Mouse (Mus musculus): Measurements from ENCODE around the gene Mpped1. TPM values are rescaled to one million over a fixed set of nuclear protein-coding genes. Genes with fewer than 3 reads are reported as not detected.

Mpped1 gene
- polyA plus RNA-seq, 1 experiment from 2014 or later: 0.22 TPM

DNA sequence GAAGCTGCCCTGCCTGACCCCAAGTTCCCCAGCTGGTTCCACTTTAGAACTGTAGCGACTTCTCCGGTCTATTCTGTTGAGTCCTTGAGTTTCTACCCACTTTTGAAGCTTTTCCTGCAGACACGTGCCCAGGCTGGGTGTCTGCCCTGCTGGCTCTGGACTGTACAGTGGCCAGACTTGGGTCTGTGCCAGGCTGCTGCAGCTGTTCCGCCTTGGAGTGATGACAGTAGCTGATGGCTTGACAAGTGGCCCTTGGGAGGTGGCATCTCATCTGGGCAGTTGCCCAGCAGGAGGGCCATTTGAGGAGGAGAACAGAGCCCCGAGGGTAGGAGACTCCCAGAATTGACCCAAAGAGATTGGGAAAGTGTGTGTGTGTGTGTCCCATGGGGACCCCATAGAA is 6.8 kb upstream of the Mpped1 start:
- no peak overlapping the region for H3K4me2 ChIP-seq (ENCODE audit: low read length)
- no peak for DNase-seq (ENCODE audit: low spot score)
- H3K4me1 ChIP-seq (replicated peaks; ENCODE audit: insufficient read depth, low read length): no peaks in the 10 kb centered on the region
- no peak overlapping the region for H3K4me3 ChIP-seq (replicated peaks; ENCODE audit: low read depth, low read length)
- no peaks in the 10 kb centered on the region for H3K36me3 ChIP-seq (ENCODE audit: insufficient read depth, low read length)
- H3K27me3 ChIP-seq (ENCODE audit: insufficient read depth, low read length): no peaks in the 10 kb centered on the region
- no peak for ATAC-seq (replicated peaks; ENCODE audit: low FRiP score, low read depth)
- H3K27ac ChIP-seq: no peak overlapping the region
- 61% methylated on average over 5 of the region's 5 CpGs for WGBS
- H3K9ac ChIP-seq (ENCODE audit: low read depth, low read length): no peak overlapping the region
- TF ChIP-seq CTCF (IDR thresholded peaks at IDR 0.05; ENCODE audit: low read depth): no peak
- no peaks in the 10 kb centered on the region for H3K9me3 ChIP-seq (replicated peaks; ENCODE audit: low read length)

DNA sequence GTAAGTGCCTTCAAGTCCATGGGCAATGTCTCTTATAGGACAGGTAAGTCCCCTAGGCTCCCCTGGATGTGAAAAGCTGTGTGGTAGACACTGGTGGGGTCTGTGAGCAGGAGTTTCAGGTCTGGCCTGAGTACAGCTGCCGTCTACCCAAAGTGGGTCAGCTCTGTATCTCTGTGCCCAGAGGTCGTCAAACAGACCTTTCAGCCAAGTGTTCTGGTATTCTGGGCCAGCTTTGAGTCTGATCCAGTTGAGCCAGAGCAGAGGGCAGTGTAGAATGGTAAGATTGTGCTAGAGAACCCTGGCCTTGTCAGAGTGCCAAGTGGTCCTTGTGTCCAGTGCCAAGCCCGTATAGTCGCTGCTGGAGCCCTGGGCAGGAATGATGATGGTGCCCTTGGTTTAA is 6.3 kb upstream of the Mpped1 start:
- H3K4me3 ChIP-seq (replicated peaks; ENCODE audit: low read depth, low read length): no peak overlapping the region
- WGBS: 83% methylated on average over 4 of the region's 4 CpGs
- no peaks in the 10 kb centered on the region for H3K36me3 ChIP-seq (ENCODE audit: insufficient read depth, low read length)
- H3K4me1 ChIP-seq (replicated peaks; ENCODE audit: insufficient read depth, low read length): no peaks in the 10 kb centered on the region
- ATAC-seq (replicated peaks; ENCODE audit: low FRiP score, low read depth) (no peak), DNase-seq (ENCODE audit: low spot score) (no peak)
- TF ChIP-seq CTCF (IDR thresholded peaks at IDR 0.05; ENCODE audit: low read depth): no peak
- H3K9me3 ChIP-seq (replicated peaks; ENCODE audit: low read length): no peaks in the 10 kb centered on the region
- no peak overlapping the region for H3K27ac ChIP-seq
- peaks cover 2% of the 10 kb centered on the region; the same call in 1 of the 2 replicates for H3K27me3 ChIP-seq (ENCODE audit: insufficient read depth, low read length)
- no peak overlapping the region for H3K9ac ChIP-seq (ENCODE audit: low read depth, low read length)
- H3K4me2 ChIP-seq (ENCODE audit: low read length): no peak overlapping the region

- Histone ChIP-seq H3K9me3 (replicated peaks; ENCODE audit: low read length) (no peaks in the 10 kb centered on the region), H3K36me3 (ENCODE audit: insufficient read depth, low read length) (no peaks in the 10 kb centered on the region), H3K4me2 (ENCODE audit: low read length) (no peak overlapping the region), H3K27ac (no peak overlapping the region), H3K9ac (ENCODE audit: low read depth, low read length) (no peak overlapping the region), H3K4me1 (replicated peaks; ENCODE audit: insufficient read depth, low read length) (no peaks in the 10 kb centered on the region), H3K27me3 (ENCODE audit: insufficient read depth, low read length) (peaks cover 18% of the 10 kb centered on the region), H3K4me3 (replicated peaks; ENCODE audit: low read depth, low read length) (no peak overlapping the region)
- DNase-seq (ENCODE audit: low spot score) (no peak), ATAC-seq (replicated peaks; ENCODE audit: low FRiP score, low read depth) (no peak)
- TF ChIP-seq CTCF (IDR thresholded peaks at IDR 0.05; ENCODE audit: low read depth): no peak
- 50% methylated on average over 4 of the region's 4 CpGs for WGBS
Observed at GRCm38 (mm10) chr15:83774922-83775321, 4.3 kb upstream of the Mpped1 start.

- TF ChIP-seq CTCF (IDR thresholded peaks at IDR 0.05; ENCODE audit: low read depth): no peak
- Histone ChIP-seq H3K4me1 (replicated peaks; ENCODE audit: insufficient read depth, low read length) (no peaks in the 10 kb centered on the region), H3K9ac (ENCODE audit: low read depth, low read length) (no peak overlapping the region), H3K4me3 (replicated peaks; ENCODE audit: low read depth, low read length) (no peak overlapping the region), H3K9me3 (replicated peaks; ENCODE audit: low read length) (no peaks in the 10 kb centered on the region), H3K27me3 (ENCODE audit: insufficient read depth, low read length) (peaks cover 32% of the 10 kb centered on the region), H3K36me3 (ENCODE audit: insufficient read depth, low read length) (no peaks in the 10 kb centered on the region), H3K27ac (no peak overlapping the region), H3K4me2 (ENCODE audit: low read length) (no peak overlapping the region)
- 76% methylated on average over 6 of the region's 6 CpGs for whole genome bisulfite sequencing
- ATAC-seq (replicated peaks; ENCODE audit: low FRiP score, low read depth) (no peak), DNase-seq (ENCODE audit: low spot score) (peak; percentile 30)
Observed at GRCm38 (mm10) chr15:83776265-83777000, 2.8 kb upstream of the Mpped1 start.

DNA sequence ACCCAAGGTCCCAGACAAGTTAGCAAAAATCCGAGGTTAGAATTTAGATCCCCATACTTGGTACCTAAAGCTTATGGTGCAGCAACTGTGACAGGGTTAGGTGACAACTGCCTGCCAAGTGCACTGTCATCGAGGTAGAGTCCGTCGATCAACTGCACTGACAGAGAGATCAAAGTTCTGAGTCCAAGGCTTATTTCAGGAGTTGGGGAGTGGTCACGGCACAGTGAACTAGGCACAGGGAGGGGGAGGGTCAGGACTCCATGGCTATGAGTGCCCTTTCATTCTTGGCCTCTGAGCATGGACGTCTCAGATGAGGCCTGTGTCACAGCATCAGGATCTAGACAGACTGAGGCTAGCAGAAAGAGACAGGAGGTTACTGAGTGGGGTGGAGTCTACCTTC is 1.8 kb upstream of the Mpped1 start:
- no peaks in the 10 kb centered on the region for H3K9me3 ChIP-seq (replicated peaks; ENCODE audit: low read length)
- no peaks in the 10 kb centered on the region for H3K4me1 ChIP-seq (replicated peaks; ENCODE audit: insufficient read depth, low read length)
- H3K9ac ChIP-seq (ENCODE audit: low read depth, low read length): no peak overlapping the region
- no peak for TF ChIP-seq CTCF (IDR thresholded peaks at IDR 0.05; ENCODE audit: low read depth)
- peaks cover 36% of the 10 kb centered on the region for H3K27me3 ChIP-seq (ENCODE audit: insufficient read depth, low read length)
- 38% methylated on average over 6 of the region's 6 CpGs for WGBS
- H3K36me3 ChIP-seq (ENCODE audit: insufficient read depth, low read length): no peaks in the 10 kb centered on the region
- H3K27ac ChIP-seq: no peak overlapping the region
- DNase-seq (ENCODE audit: low spot score): no peak
- H3K4me3 ChIP-seq (replicated peaks; ENCODE audit: low read depth, low read length): no peak overlapping the region
- H3K4me2 ChIP-seq (ENCODE audit: low read length): no peak overlapping the region
- ATAC-seq (replicated peaks; ENCODE audit: low FRiP score, low read depth): no peak

DNA sequence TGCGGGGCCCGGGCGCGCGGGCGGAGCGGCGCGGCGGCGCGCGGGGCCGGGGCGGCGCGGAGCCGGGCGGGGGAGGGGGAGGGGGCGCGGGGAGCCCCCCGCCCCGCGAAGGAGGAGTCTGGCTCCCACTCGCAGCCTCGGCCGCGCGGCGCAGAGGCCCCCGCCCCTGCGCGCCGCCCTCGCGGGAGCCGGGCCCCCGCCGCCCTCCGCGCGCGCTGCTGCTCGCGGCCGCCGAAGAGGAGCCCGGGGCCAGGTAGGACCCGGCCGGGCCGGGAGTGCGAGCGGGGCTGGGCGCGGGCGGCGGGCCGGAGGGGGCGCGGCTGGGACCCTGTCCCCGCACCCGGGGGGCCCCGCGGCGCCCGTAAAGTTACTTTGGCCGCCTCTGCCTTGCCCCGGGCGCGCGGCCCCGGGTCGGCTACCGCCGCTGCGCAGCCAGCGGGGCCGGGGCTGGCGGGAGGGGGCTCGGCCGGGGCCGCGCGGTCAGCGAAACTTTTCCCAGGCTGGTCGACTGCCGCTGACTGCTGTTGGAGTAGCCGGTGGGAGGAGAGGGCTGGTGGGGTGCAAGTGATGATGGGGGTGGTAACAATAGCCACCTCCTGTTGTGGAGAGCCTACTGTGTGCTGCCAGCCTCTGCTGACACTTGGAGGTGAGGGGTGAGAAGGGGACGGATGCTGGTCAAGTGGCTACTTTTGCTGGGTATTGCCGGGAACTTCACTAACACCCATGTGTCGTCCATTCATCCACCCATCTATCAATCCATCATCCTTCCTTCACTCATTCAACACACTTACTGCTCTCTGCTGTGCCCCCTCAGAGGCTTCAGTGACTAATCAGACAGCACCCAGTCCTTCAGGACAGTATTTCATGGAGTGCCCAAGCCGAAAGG is 831 bp downstream of the Mpped1 start:
- H3K4me2 ChIP-seq (ENCODE audit: low read length): peak overlapping the region; percentile 85
- H3K36me3 ChIP-seq (ENCODE audit: insufficient read depth, low read length): no peaks in the 10 kb centered on the region
- no peaks in the 10 kb centered on the region for H3K9me3 ChIP-seq (replicated peaks; ENCODE audit: low read length)
- H3K4me3 ChIP-seq (replicated peaks; ENCODE audit: low read depth, low read length): peak overlapping the region; percentile 47
- H3K27me3 ChIP-seq (ENCODE audit: insufficient read depth, low read length): peaks cover 36% of the 10 kb centered on the region
- WGBS: 4% methylated on average over 32 of the region's 92 CpGs
- H3K27ac ChIP-seq: no peak overlapping the region
- DNase-seq (ENCODE audit: low spot score) (no peak), ATAC-seq (replicated peaks; ENCODE audit: low FRiP score, low read depth) (no peak)
- TF ChIP-seq CTCF (IDR thresholded peaks at IDR 0.05; ENCODE audit: low read depth): no peak
- H3K9ac ChIP-seq (ENCODE audit: low read depth, low read length): no peak overlapping the region
- no peaks in the 10 kb centered on the region for H3K4me1 ChIP-seq (replicated peaks; ENCODE audit: insufficient read depth, low read length)

All from kidney, postnatal 0 days (tissue).